Comparison of ENCODE assay signal across 9 mouse cellular contexts in the genomic region with DNA sequence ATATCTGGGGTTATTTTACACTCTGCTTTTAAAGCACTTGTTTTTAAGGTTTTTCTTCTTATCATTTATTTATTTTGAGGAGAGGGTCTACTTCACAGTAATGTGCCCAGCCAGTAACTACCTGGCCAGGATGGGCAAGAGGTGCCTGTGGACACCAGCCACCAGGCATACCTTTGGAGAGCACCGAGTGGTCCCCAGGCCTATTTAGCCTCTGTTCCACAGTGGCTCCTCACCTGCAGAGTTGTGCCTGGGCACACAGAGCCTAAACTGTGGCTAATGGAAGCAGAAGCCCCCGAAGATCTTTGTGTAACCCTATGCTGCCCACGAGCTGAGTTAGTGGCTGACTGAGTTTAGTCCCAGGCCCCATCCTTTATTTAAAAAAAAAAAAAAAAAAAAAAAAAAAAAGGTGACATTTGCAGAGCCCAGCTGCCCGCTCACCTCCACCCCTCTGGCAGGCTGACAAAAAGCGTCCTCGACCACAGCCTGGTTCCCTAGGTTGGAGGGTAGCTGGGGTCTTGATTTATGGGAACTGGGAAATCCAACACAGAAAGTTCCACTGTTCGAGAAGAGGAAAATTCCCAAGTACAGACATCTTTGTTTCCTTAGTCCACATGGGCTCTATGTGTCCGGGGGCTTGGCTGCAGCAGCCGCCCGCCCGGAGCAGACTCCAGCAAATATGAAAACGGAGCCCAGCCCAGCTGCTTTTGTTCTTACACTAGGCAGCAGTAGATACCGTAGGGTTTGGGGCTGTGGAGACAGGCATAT. TPM values are rescaled to one million over a fixed set of nuclear protein-coding genes. Genes with fewer than 3 reads are reported as not detected.
DNase-seq lines count a peak whose midpoint lies in the region; ATAC-seq lines count a peak whose summit lies in the region.
"Had no signal": no experiment of that assay in that cellular context is flagged by ENCODE, and none has a peak within 500 bp of the region (broad histone marks: within the 10 kb centered on the region; RNA-seq: fewer than 3 reads in every experiment).

No protein-coding gene starts in this region.

- H3K27me3 ChIP-seq in kidney, embryonic 14.5 days (ENCODE audit: control insufficient read depth, insufficient read depth, low read length) = no peaks in the 10 kb centered on the region
- H3K27me3 ChIP-seq in embryonic facial prominence, embryonic 13.5 days = peaks cover 8% of the 10 kb centered on the region; the same call in 1 of the 2 replicates
- no peaks in the 10 kb centered on the region for H3K27me3 ChIP-seq in midbrain, embryonic 15.5 days (replicated peaks)

- no peaks in the 10 kb centered on the region for H3K9me3 ChIP-seq in kidney, embryonic 14.5 days (ENCODE audit: control insufficient read depth, low read length)
- H3K9me3 ChIP-seq in embryonic facial prominence, embryonic 13.5 days = no peaks in the 10 kb centered on the region
- H3K9me3 ChIP-seq in midbrain, embryonic 15.5 days = no peaks in the 10 kb centered on the region

- H3K4me1 ChIP-seq in kidney, embryonic 14.5 days (ENCODE audit: control insufficient read depth, insufficient read depth, low read length) = peaks cover 10% of the 10 kb centered on the region
- peaks cover 58% of the 10 kb centered on the region for H3K4me1 ChIP-seq in embryonic facial prominence, embryonic 13.5 days
- peaks cover 56% of the 10 kb centered on the region for H3K4me1 ChIP-seq in midbrain, embryonic 15.5 days

- peak; percentile 40 for DNase-seq in adrenal gland, postnatal 14 days
- DNase-seq in adrenal gland, adult 8-10 months = no peak
- DNase-seq in kidney, adult 9 months = no peak
- no peak for DNase-seq in urinary bladder, adult 2 months (ENCODE audit: low spot score)
- no peak for DNase-seq in c-Kit-positive CD71-positive TER-119-positive erythroid progenitor cells, embryonic 14.5 days (ENCODE audit: low spot score)

- no peak overlapping the region for H3K4me2 ChIP-seq in kidney, embryonic 14.5 days (replicated peaks; ENCODE audit: low read depth, low read length)
- H3K4me2 ChIP-seq in embryonic facial prominence, embryonic 13.5 days = peak overlapping the region; percentile 33
- peak overlapping the region; percentile 37 for H3K4me2 ChIP-seq in midbrain, embryonic 15.5 days

- no peak overlapping the region for H3K4me3 ChIP-seq in kidney, embryonic 14.5 days (ENCODE audit: low read length)
- no peak overlapping the region for H3K4me3 ChIP-seq in embryonic facial prominence, embryonic 13.5 days
- peak overlapping the region; percentile 27 for H3K4me3 ChIP-seq in midbrain, embryonic 15.5 days

- H3K36me3 ChIP-seq in kidney, embryonic 14.5 days (ENCODE audit: control insufficient read depth, insufficient read depth, low read length) = peaks cover 35% of the 10 kb centered on the region
- H3K36me3 ChIP-seq in embryonic facial prominence, embryonic 13.5 days = peaks cover 47% of the 10 kb centered on the region
- 0 out of 2 replicates have a peak, but pooled peaks cover 14% of the 10 kb centered on the region for H3K36me3 ChIP-seq in midbrain, embryonic 15.5 days (replicated peaks)

- no peak overlapping the region; the same call in 1 of the 2 replicates for H3K27ac ChIP-seq in kidney, embryonic 14.5 days (ENCODE audit: low read depth, low read length)
- H3K27ac ChIP-seq in embryonic facial prominence, embryonic 13.5 days = peak overlapping the region; percentile 22; the same call in 1 of the 2 replicates
- H3K27ac ChIP-seq in midbrain, embryonic 15.5 days = peak overlapping the region; percentile 74

- no peak overlapping the region for H3K9ac ChIP-seq in kidney, embryonic 14.5 days (ENCODE audit: low read depth, low read length)
- H3K9ac ChIP-seq in embryonic facial prominence, embryonic 13.5 days = 0 out of 2 replicates have a peak overlapping the region, but pooled peaks have one; percentile 27
- H3K9ac ChIP-seq in midbrain, embryonic 15.5 days = 0 out of 2 replicates have a peak overlapping the region, but pooled peaks have one; percentile 2

- peak; percentile 17; the same call in 1 of the 2 replicates for ATAC-seq in kidney, embryonic 14.5 days (ENCODE audit: low FRiP score, low TSS enrichment)
- no peak for ATAC-seq in embryonic facial prominence, embryonic 13.5 days (ENCODE audit: insufficient number of reproducible peaks, insufficient read depth, low FRiP score, low TSS enrichment, low read depth)
- ATAC-seq in midbrain, embryonic 15.5 days (replicated peaks) = no peak

- WGBS in kidney, embryonic 14.5 days = 37% methylated on average over 13 of the region's 13 CpGs
- WGBS in embryonic facial prominence, embryonic 13.5 days = 50% methylated on average over 13 of the region's 13 CpGs
- WGBS in midbrain, embryonic 15.5 days = 38% methylated on average over 13 of the region's 13 CpGs

RNA-seq across cellular contexts. Expression of a gene that starts 54.1 kb away (rescaled TPM):
- 63.3 and 84.9 TPM in 2 replicates for total RNA-seq in adrenal gland, postnatal 14 days (2021)
- total RNA-seq in adrenal gland, adult 8-10 months (2022) = 10 to 100 TPM in 3 of 4 experiments, 1 to 10 TPM in 1; 6.9 to 25.9 (median 18.7) TPM
- 1.7 and 2.3 TPM in 2 replicates for polyA plus RNA-seq in kidney, embryonic 14.5 days (2014; fragmentation: Nextera tagmentation; extraction: Ambion mirVana)
- polyA plus RNA-seq in embryonic facial prominence, embryonic 13.5 days (2015; fragmentation: Nextera tagmentation; extraction: Ambion mirVana) = 2.8 and 3.3 TPM in 2 replicates
- 1.3 and 2.2 TPM in 2 replicates for polyA plus RNA-seq in midbrain, embryonic 15.5 days (2015; fragmentation: Nextera tagmentation; extraction: Ambion mirVana)
- polyA plus RNA-seq in urinary bladder, adult 2 months (2012; rRNA removed) = 6.9 and 7.8 TPM in 2 replicates
- total RNA-seq: neutrophil, adult 5-6 weeks had no signal
